Mouse (Mus musculus) spleen, adult 2 months (tissue): Measurements from ENCODE around the gene Olfr1496.

Experiments
- CTCF ChIP-seq: fragments of 200-500 bp; IDR thresholded peaks from 2 replicates; pipeline ENCODE4 v1.5.1; 2011; ENCODE audit warnings: mild to moderate bottlenecking, inconsistent platforms; ENCODE audit not compliant: insufficient read depth, insufficient read length, insufficient replicate concordance; ENCODE audit errors: extremely low read depth
- POLR2A ChIP-seq: fragments of 200-500 bp; IDR thresholded peaks from 2 replicates; pipeline ENCODE4 v1.6.1; 2011; ENCODE audit warnings: low read depth, low read length, inconsistent platforms

DNA sequence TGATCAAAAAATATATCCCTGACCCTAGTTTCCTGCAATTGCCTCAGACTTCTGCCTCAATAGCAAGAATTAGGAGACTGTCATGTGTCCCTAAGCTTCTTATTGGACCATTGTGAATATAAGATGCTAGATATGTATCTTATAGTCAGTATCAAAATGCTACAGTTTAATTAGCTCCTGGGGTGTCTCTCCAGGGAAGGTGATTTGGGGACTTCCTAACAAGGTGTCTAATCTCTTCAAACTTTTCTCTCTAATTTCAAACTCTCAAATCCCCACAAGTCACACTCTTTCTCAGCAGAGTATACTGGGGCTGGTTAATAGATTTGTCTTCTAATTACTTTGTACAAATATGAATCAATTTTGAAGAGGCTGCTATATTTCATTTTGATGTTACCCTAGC, 20.4 kb downstream of the Olfr1496 start, which contains the start of gene Olfr1497:
- no peak for TF ChIP-seq CTCF
- no peak for TF ChIP-seq POLR2A
